12 mouse cellular contexts compared by ENCODE assay signal in the genomic region with DNA sequence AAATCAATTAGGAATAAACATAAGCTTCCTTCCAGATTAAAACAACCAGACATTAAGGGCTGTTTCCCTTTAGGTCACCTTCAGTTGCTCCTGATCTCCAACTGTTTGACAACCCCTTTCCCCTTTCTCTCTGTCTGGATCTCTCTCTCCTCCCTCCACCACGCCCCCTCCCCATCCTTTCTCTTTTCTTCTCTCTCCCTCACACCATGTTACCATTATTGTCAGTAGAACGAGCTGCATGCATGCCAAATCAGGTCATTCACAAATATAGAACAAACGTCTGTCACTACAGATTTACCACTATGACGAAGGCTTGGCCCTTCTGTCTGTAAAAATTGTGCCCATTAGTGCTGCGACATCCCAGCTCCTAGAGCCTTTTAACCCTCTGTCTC.
DNase-seq lines count a peak whose midpoint lies in the region; ATAC-seq and TF ChIP-seq lines count a peak whose summit lies in the region.
"Had no signal": no experiment of that assay in that cellular context is flagged by ENCODE, and none has a peak within 500 bp of the region (broad histone marks: within the 10 kb centered on the region; RNA-seq: fewer than 3 reads in every experiment).

No protein-coding gene starts in this region.

- peak; percentile 60 for DNase-seq in Muller cell, postnatal 12 days (ENCODE audit: inconsistent ontology term)
- DNase-seq in cerebellum, adult 11-12 months, result peak; percentile 86
- DNase-seq in forebrain, embryonic 10.5 days (ENCODE audit: extremely low spot score, low spot score), result no peak
- peak; percentile 52 for DNase-seq in midbrain, embryonic 10.5 days (ENCODE audit: low spot score)
- no peak for DNase-seq in lung, postnatal 0 days (ENCODE audit: low spot score)
- DNase-seq in urinary bladder, postnatal 36 days (ENCODE audit: low spot score in 2 of 2), result no peak
- no peak for DNase-seq in frontal cortex, postnatal 14 days (ENCODE audit: low spot score in 2 of 2)
- DNase-seq: kidney, postnatal 36 days; lung, postnatal 36 days had no signal

- no peaks in the 10 kb centered on the region for H3K36me3 ChIP-seq in forebrain, embryonic 10.5 days (replicated peaks)
- no peaks in the 10 kb centered on the region for H3K36me3 ChIP-seq in midbrain, embryonic 10.5 days
- no peaks in the 10 kb centered on the region for H3K36me3 ChIP-seq in lung, postnatal 0 days (ENCODE audit: insufficient read depth, low read length)
- H3K36me3 ChIP-seq in kidney, embryonic 16.5 days (ENCODE audit: insufficient read depth, low read length), result no peaks in the 10 kb centered on the region
- H3K36me3 ChIP-seq: limb, embryonic 13.5 days had no signal

- TF ChIP-seq EP300 in lung, postnatal 0 days (IDR thresholded peaks at IDR 0.05), result no peak

- ATAC-seq in lung, postnatal 0 days, result no peak
- ATAC-seq in kidney, embryonic 16.5 days (ENCODE audit: low FRiP score, low TSS enrichment), result no peak

- H3K9ac ChIP-seq in lung, postnatal 0 days (replicated peaks; ENCODE audit: low read depth), result no peak overlapping the region
- no peak overlapping the region for H3K9ac ChIP-seq in kidney, embryonic 16.5 days (replicated peaks; ENCODE audit: low read length)
- H3K9ac ChIP-seq: limb, embryonic 13.5 days had no signal

- no peak for TF ChIP-seq CTCF in lung, postnatal 0 days (IDR thresholded peaks at IDR 0.05)

- H3K27ac ChIP-seq in forebrain, embryonic 10.5 days, result peak overlapping the region; percentile 65
- peak overlapping the region; percentile 49; the same call in 1 of the 2 replicates for H3K27ac ChIP-seq in midbrain, embryonic 10.5 days (replicated peaks)
- no peak overlapping the region for H3K27ac ChIP-seq in lung, postnatal 0 days (ENCODE audit: low read length)
- H3K27ac ChIP-seq in kidney, embryonic 16.5 days (ENCODE audit: low read length), result no peak overlapping the region
- H3K27ac ChIP-seq: limb, embryonic 13.5 days had no signal

- H3K9me3 ChIP-seq in forebrain, embryonic 10.5 days, result no peaks in the 10 kb centered on the region
- no peaks in the 10 kb centered on the region for H3K9me3 ChIP-seq in midbrain, embryonic 10.5 days (replicated peaks)
- H3K9me3 ChIP-seq in lung, postnatal 0 days (ENCODE audit: low read length), result no peaks in the 10 kb centered on the region
- no peaks in the 10 kb centered on the region for H3K9me3 ChIP-seq in kidney, embryonic 16.5 days (ENCODE audit: low read length)
- H3K9me3 ChIP-seq: limb, embryonic 13.5 days had no signal

- H3K4me3 ChIP-seq in forebrain, embryonic 10.5 days, result peak overlapping the region; percentile 4; the same call in 1 of the 2 replicates
- H3K4me3 ChIP-seq in midbrain, embryonic 10.5 days, result peak overlapping the region; percentile 9; the same call in 1 of the 2 replicates
- no peak overlapping the region for H3K4me3 ChIP-seq in lung, postnatal 0 days (ENCODE audit: low read depth, low read length)
- H3K4me3 ChIP-seq in kidney, embryonic 16.5 days (ENCODE audit: low read length), result no peak overlapping the region
- H3K4me3 ChIP-seq: limb, embryonic 13.5 days had no signal

- peaks cover 30% of the 10 kb centered on the region; the same call in 1 of the 2 replicates for H3K27me3 ChIP-seq in forebrain, embryonic 10.5 days (ENCODE audit: poor library complexity, severe bottlenecking)
- H3K27me3 ChIP-seq in midbrain, embryonic 10.5 days (ENCODE audit: low read depth, poor library complexity, severe bottlenecking), result peaks cover 70% of the 10 kb centered on the region
- H3K27me3 ChIP-seq in lung, postnatal 0 days (replicated peaks; ENCODE audit: insufficient read depth, low read length), result no peaks in the 10 kb centered on the region
- no peaks in the 10 kb centered on the region for H3K27me3 ChIP-seq in kidney, embryonic 16.5 days (ENCODE audit: insufficient read depth, low read length)
- H3K27me3 ChIP-seq: limb, embryonic 13.5 days had no signal

- H3K4me1 ChIP-seq in forebrain, embryonic 10.5 days, result peaks cover 34% of the 10 kb centered on the region
- peaks cover 33% of the 10 kb centered on the region for H3K4me1 ChIP-seq in midbrain, embryonic 10.5 days
- H3K4me1 ChIP-seq in lung, postnatal 0 days (ENCODE audit: insufficient read depth, low read depth, low read length), result 0 out of 2 replicates have a peak, but pooled peaks cover 3% of the 10 kb centered on the region
- peaks cover 27% of the 10 kb centered on the region for H3K4me1 ChIP-seq in kidney, embryonic 16.5 days (ENCODE audit: insufficient read depth, low read length)

- no peak overlapping the region for H3K4me2 ChIP-seq in lung, postnatal 0 days (replicated peaks; ENCODE audit: low read depth, low read length)
- H3K4me2 ChIP-seq in kidney, embryonic 16.5 days (replicated peaks; ENCODE audit: low read depth, low read length), result no peak overlapping the region
- H3K4me2 ChIP-seq: heart, embryonic 11.5 days; limb, embryonic 13.5 days had no signal

- WGBS in forebrain, embryonic 10.5 days, result 21% methylated on average over 5 of the region's 5 CpGs
- 14% methylated on average over 5 of the region's 5 CpGs for WGBS in midbrain, embryonic 10.5 days
- WGBS in lung, postnatal 0 days, result 31% methylated on average over 5 of the region's 5 CpGs
- WGBS in kidney, embryonic 16.5 days, result 25% methylated on average over 5 of the region's 5 CpGs

Comparison
In these comparisons a context has a peak if more than half of its experiments do, and no peak if none do; other contexts are left out.
1. DNase-seq: peak in Muller cell, postnatal 12 days (single experiment), cerebellum, adult 11-12 months (single experiment) and midbrain, embryonic 10.5 days (single experiment); none in forebrain, embryonic 10.5 days (single experiment), lung, postnatal 0 days (single experiment), urinary bladder, postnatal 36 days (0 of 2) and frontal cortex, postnatal 14 days (0 of 2).
2. H3K27ac ChIP-seq: peak in forebrain, embryonic 10.5 days (single experiment) and midbrain, embryonic 10.5 days (single experiment); none in lung, postnatal 0 days (single experiment) and kidney, embryonic 16.5 days (single experiment).
3. H3K4me3 ChIP-seq: peak in forebrain, embryonic 10.5 days (single experiment) and midbrain, embryonic 10.5 days (single experiment); none in lung, postnatal 0 days (single experiment) and kidney, embryonic 16.5 days (single experiment).